Mouse (Mus musculus): ENCODE results near the gene Jsrp1. TPM values are rescaled to one million over a fixed set of nuclear protein-coding genes. Genes with fewer than 3 reads are reported as not detected.

The Jsrp1 gene
- polyA plus RNA-seq, 1 experiment: 7.7 TPM

GRCm38 (mm10) chr10:80797186-80798149 is 15.8 kb downstream of the Jsrp1 start:
- WGBS: 2% methylated on average over 59 of the region's 59 CpGs
- peak; percentile 52 for DNase-seq
- H3K4me1 ChIP-seq (ENCODE audit: control insufficient read depth, insufficient read depth, low read length): peaks cover 18% of the 10 kb centered on the region
- no peak for TF ChIP-seq POLR2A (IDR thresholded peaks at IDR 0.05; ENCODE audit: borderline replicate concordance, extremely low read depth, low read depth, low read length)
- no peak for TF ChIP-seq CTCF (IDR thresholded peaks at IDR 0.05; ENCODE audit: insufficient read depth, low read length)
- H3K4me3 ChIP-seq (replicated peaks; ENCODE audit: extremely low read depth, low read depth, low read length): peak overlapping the region; percentile 88

GRCm38 (mm10) chr10:80796307-80796848 is 16.9 kb downstream of the Jsrp1 start:
- TF ChIP-seq CTCF (IDR thresholded peaks at IDR 0.05; ENCODE audit: insufficient read depth, low read length) (no peak), POLR2A (IDR thresholded peaks at IDR 0.05; ENCODE audit: borderline replicate concordance, extremely low read depth, low read depth, low read length) (no peak)
- 76% methylated on average over 9 of the region's 9 CpGs for WGBS
- Histone ChIP-seq H3K4me3 (replicated peaks; ENCODE audit: extremely low read depth, low read depth, low read length) (no peak overlapping the region), H3K4me1 (ENCODE audit: control insufficient read depth, insufficient read depth, low read length) (peaks cover 18% of the 10 kb centered on the region)
- no peak for DNase-seq

GRCm38 (mm10) chr10:80794750-80795149 is 18.5 kb downstream of the Jsrp1 start:
- WGBS: 88% methylated on average over 8 of the region's 8 CpGs
- Histone ChIP-seq H3K4me1 (ENCODE audit: control insufficient read depth, insufficient read depth, low read length) (peaks cover 14% of the 10 kb centered on the region), H3K4me3 (replicated peaks; ENCODE audit: extremely low read depth, low read depth, low read length) (no peak overlapping the region)
- DNase-seq: no peak
- no peak for TF ChIP-seq POLR2A (IDR thresholded peaks at IDR 0.05; ENCODE audit: borderline replicate concordance, extremely low read depth, low read depth, low read length)
- no peak for TF ChIP-seq CTCF (IDR thresholded peaks at IDR 0.05; ENCODE audit: insufficient read depth, low read length)

- Histone ChIP-seq H3K4me1 (ENCODE audit: control insufficient read depth, insufficient read depth, low read length) (peaks cover 8% of the 10 kb centered on the region; the same call in 1 of the 2 replicates), H3K4me3 (replicated peaks; ENCODE audit: extremely low read depth, low read depth, low read length) (no peak overlapping the region)
- no peak for DNase-seq
- TF ChIP-seq CTCF (IDR thresholded peaks at IDR 0.05; ENCODE audit: insufficient read depth, low read length): no peak
- TF ChIP-seq POLR2A (IDR thresholded peaks at IDR 0.05; ENCODE audit: borderline replicate concordance, extremely low read depth, low read depth, low read length): no peak
- 80% methylated on average over 4 of the region's 4 CpGs for WGBS
Measured at GRCm38 (mm10) chr10:80793803-80794202, 19.5 kb downstream of the Jsrp1 start.

GRCm38 (mm10) chr10:80793033-80793784 is 20.1 kb downstream of the Jsrp1 start:
- no peak overlapping the region for H3K4me3 ChIP-seq (replicated peaks; ENCODE audit: extremely low read depth, low read depth, low read length)
- H3K4me1 ChIP-seq (ENCODE audit: control insufficient read depth, insufficient read depth, low read length): peaks cover 8% of the 10 kb centered on the region; the same call in 1 of the 2 replicates
- TF ChIP-seq CTCF (IDR thresholded peaks at IDR 0.05; ENCODE audit: insufficient read depth, low read length) (no peak), POLR2A (IDR thresholded peaks at IDR 0.05; ENCODE audit: borderline replicate concordance, extremely low read depth, low read depth, low read length) (no peak)
- DNase-seq: no peak
- WGBS: 85% methylated on average over 13 of the region's 13 CpGs

- peaks cover 8% of the 10 kb centered on the region; the same call in 1 of the 2 replicates for H3K4me1 ChIP-seq (ENCODE audit: control insufficient read depth, insufficient read depth, low read length)
- WGBS: 62% methylated on average over 41 of the region's 41 CpGs
- no peak for DNase-seq
- TF ChIP-seq CTCF (IDR thresholded peaks at IDR 0.05; ENCODE audit: insufficient read depth, low read length) (no peak), POLR2A (IDR thresholded peaks at IDR 0.05; ENCODE audit: borderline replicate concordance, extremely low read depth, low read depth, low read length) (no peak)
- no peak overlapping the region for H3K4me3 ChIP-seq (replicated peaks; ENCODE audit: extremely low read depth, low read depth, low read length)
Measured at GRCm38 (mm10) chr10:80792175-80793032, 20.9 kb downstream of the Jsrp1 start.

GRCm38 (mm10) chr10:80791476-80792174 is 21.7 kb downstream of the Jsrp1 start:
- Histone ChIP-seq H3K4me1 (ENCODE audit: control insufficient read depth, insufficient read depth, low read length) (0 out of 2 replicates have a peak, but pooled peaks cover under 1% of the 10 kb centered on the region), H3K4me3 (replicated peaks; ENCODE audit: extremely low read depth, low read depth, low read length) (no peak overlapping the region)
- 77% methylated on average over 33 of the region's 33 CpGs for WGBS
- DNase-seq: no peak
- no peak for TF ChIP-seq POLR2A (IDR thresholded peaks at IDR 0.05; ENCODE audit: borderline replicate concordance, extremely low read depth, low read depth, low read length)
- TF ChIP-seq CTCF (IDR thresholded peaks at IDR 0.05; ENCODE audit: insufficient read depth, low read length): no peak

GRCm38 (mm10) chr10:80790761-80791404 is 22.4 kb downstream of the Jsrp1 start:
- no peak for TF ChIP-seq POLR2A (IDR thresholded peaks at IDR 0.05; ENCODE audit: borderline replicate concordance, extremely low read depth, low read depth, low read length)
- no peak for TF ChIP-seq CTCF (IDR thresholded peaks at IDR 0.05; ENCODE audit: insufficient read depth, low read length)
- no peak for DNase-seq
- WGBS: 84% methylated on average over 19 of the region's 19 CpGs
- H3K4me3 ChIP-seq (replicated peaks; ENCODE audit: extremely low read depth, low read depth, low read length): no peak overlapping the region
- H3K4me1 ChIP-seq (ENCODE audit: control insufficient read depth, insufficient read depth, low read length): no peaks in the 10 kb centered on the region

All from lung, adult 2 months (tissue).